In genomic region chr1:80381302-80381701, GRCm38 (mm10) we compare ENCODE assay signal across 21 mouse cellular contexts. TPM values are rescaled to one million over a fixed set of nuclear protein-coding genes. Genes with fewer than 3 reads are reported as not detected.
A peak's percentile ranks its signal among the peaks of the same experiment; 100 is the strongest.
DNase-seq lines count a peak whose midpoint lies in the region; ATAC-seq lines count a peak whose summit lies in the region.
"Had no signal": no experiment of that assay in that cellular context is flagged by ENCODE, and none has a peak within 500 bp of the region (broad histone marks: within the 10 kb centered on the region; RNA-seq: fewer than 3 reads in every experiment).

No protein-coding gene starts in this region.

- H3K27me3 ChIP-seq in forebrain, embryonic 14.5 days (replicated peaks; ENCODE audit: control insufficient read depth, insufficient read depth, low read length), result no peaks in the 10 kb centered on the region
- H3K27me3 ChIP-seq in forebrain, embryonic 12.5 days, result no peaks in the 10 kb centered on the region
- no peaks in the 10 kb centered on the region for H3K27me3 ChIP-seq in hindbrain, embryonic 11.5 days (ENCODE audit: control insufficient read depth, insufficient read depth, low read length)
- H3K27me3 ChIP-seq: embryonic facial prominence, embryonic 15.5 days; limb, embryonic 13.5 days had no signal

- no peaks in the 10 kb centered on the region for H3K36me3 ChIP-seq in forebrain, embryonic 14.5 days (ENCODE audit: control insufficient read depth, insufficient read depth, low read length)
- H3K36me3 ChIP-seq in forebrain, embryonic 12.5 days (replicated peaks), result no peaks in the 10 kb centered on the region
- H3K36me3 ChIP-seq in hindbrain, embryonic 11.5 days (ENCODE audit: control insufficient read depth, insufficient read depth, low read length), result no peaks in the 10 kb centered on the region
- H3K36me3 ChIP-seq: embryonic facial prominence, embryonic 15.5 days; forebrain, embryonic 10.5 days; G1E; heart, embryonic 10.5 days; limb, embryonic 13.5 days had no signal

- H3K4me1 ChIP-seq in forebrain, embryonic 14.5 days (ENCODE audit: control insufficient read depth, insufficient read depth, low read length), result no peaks in the 10 kb centered on the region
- H3K4me1 ChIP-seq in forebrain, embryonic 12.5 days, result no peaks in the 10 kb centered on the region
- no peaks in the 10 kb centered on the region for H3K4me1 ChIP-seq in hindbrain, embryonic 11.5 days (replicated peaks; ENCODE audit: control insufficient read depth, insufficient read depth, low read length)
- H3K4me1 ChIP-seq: embryonic facial prominence, embryonic 15.5 days had no signal

- peak; percentile 16 for DNase-seq in forebrain, embryonic 14.5 days (ENCODE audit: low spot score)
- no peak for DNase-seq in hindbrain, embryonic 11.5 days (ENCODE audit: low spot score)
- DNase-seq in testis, postnatal 10 days (ENCODE audit: low spot score), result no peak
- DNase-seq in retina, embryonic 14.5 days (ENCODE audit: low spot score), result no peak
- DNase-seq: adrenal gland, postnatal 14 days; cerebellum, adult 18-20 months; gastrocnemius, postnatal 14 days; kidney, adult 9 months; kidney, postnatal 36 days; lung, postnatal 14 days; retina, postnatal 1 day had no signal

- no peak for ATAC-seq in forebrain, embryonic 14.5 days
- ATAC-seq in forebrain, embryonic 12.5 days (ENCODE audit: low FRiP score), result no peak
- peak; percentile 90 for ATAC-seq in CD4-positive, CD25-positive, alpha-beta regulatory T cell, adult 4 months
- peak; percentile 90 for ATAC-seq in activated CD4-positive, CD25-positive, alpha-beta regulatory T cell, adult 4 months
- ATAC-seq in megakaryocyte progenitor cell, adult 5-6 weeks (replicated peaks; ENCODE audit: poor library complexity), result peak; percentile 66
- no peak for ATAC-seq in hindbrain, embryonic 11.5 days (ENCODE audit: low FRiP score)

- no peak overlapping the region for H3K9ac ChIP-seq in forebrain, embryonic 14.5 days (ENCODE audit: low read length)
- no peak overlapping the region for H3K9ac ChIP-seq in forebrain, embryonic 12.5 days
- H3K9ac ChIP-seq in hindbrain, embryonic 11.5 days (ENCODE audit: low read depth, low read length), result no peak overlapping the region
- H3K9ac ChIP-seq: embryonic facial prominence, embryonic 15.5 days; limb, embryonic 13.5 days; liver, embryonic 14.5 days had no signal

- H3K27ac ChIP-seq in forebrain, embryonic 14.5 days (ENCODE audit: low read depth, low read length), result no peak overlapping the region
- H3K27ac ChIP-seq in forebrain, embryonic 12.5 days, result no peak overlapping the region
- H3K27ac ChIP-seq in hindbrain, embryonic 11.5 days (ENCODE audit: low read depth, low read length), result no peak overlapping the region
- H3K27ac ChIP-seq: embryonic facial prominence, embryonic 15.5 days; forebrain, embryonic 10.5 days; heart, embryonic 10.5 days; limb, embryonic 13.5 days; liver, embryonic 14.5 days had no signal

- H3K4me2 ChIP-seq in forebrain, embryonic 14.5 days (ENCODE audit: low read length), result no peak overlapping the region
- H3K4me2 ChIP-seq in forebrain, embryonic 12.5 days, result no peak overlapping the region
- no peak overlapping the region for H3K4me2 ChIP-seq in hindbrain, embryonic 11.5 days (replicated peaks; ENCODE audit: low read depth, low read length)
- H3K4me2 ChIP-seq: embryonic facial prominence, embryonic 15.5 days; limb, embryonic 13.5 days had no signal

- H3K9me3 ChIP-seq in forebrain, embryonic 14.5 days (replicated peaks; ENCODE audit: control insufficient read depth, low read length), result no peaks in the 10 kb centered on the region
- H3K9me3 ChIP-seq in forebrain, embryonic 12.5 days, result no peaks in the 10 kb centered on the region
- no peaks in the 10 kb centered on the region for H3K9me3 ChIP-seq in hindbrain, embryonic 11.5 days (ENCODE audit: control insufficient read depth, low read length)
- H3K9me3 ChIP-seq: embryonic facial prominence, embryonic 15.5 days; G1E; heart, embryonic 10.5 days had no signal

- WGBS in forebrain, embryonic 14.5 days, result 15% methylated on average over 4 of the region's 4 CpGs
- 24% methylated on average over 4 of the region's 4 CpGs for WGBS in forebrain, embryonic 12.5 days
- 31% methylated on average over 4 of the region's 4 CpGs for WGBS in hindbrain, embryonic 11.5 days

- no peak overlapping the region for H3K4me3 ChIP-seq in forebrain, embryonic 14.5 days (ENCODE audit: low read depth, low read length)
- H3K4me3 ChIP-seq in forebrain, embryonic 12.5 days (replicated peaks), result no peak overlapping the region
- no peak overlapping the region for H3K4me3 ChIP-seq in hindbrain, embryonic 11.5 days (ENCODE audit: low read depth, low read length)
- H3K4me3 ChIP-seq: embryonic facial prominence, embryonic 15.5 days; forebrain, embryonic 10.5 days; heart, embryonic 10.5 days; limb, embryonic 13.5 days had no signal

RNA-seq across cellular contexts. Expression of gene Cul3, which starts 41.0 kb away (rescaled TPM):
- polyA plus RNA-seq in forebrain, embryonic 14.5 days (2014; fragmentation: Nextera tagmentation; extraction: Ambion mirVana), result 48.9 and 63.1 TPM in 2 replicates
- 28.9 and 34.1 TPM in 2 replicates for polyA plus RNA-seq in forebrain, embryonic 12.5 days (2016; fragmentation: Nextera tagmentation; extraction: Ambion mirVana)
- 10 to 100 TPM; 25.0 to 48.2 TPM for polyA plus RNA-seq in CD4-positive, CD25-positive, alpha-beta regulatory T cell, adult 4 months (2017; shearing (Covaris generic))
- polyA plus RNA-seq in activated CD4-positive, CD25-positive, alpha-beta regulatory T cell, adult 4 months (2017; shearing (Covaris generic)), result 10 to 100 TPM; 33.8 to 49.2 TPM
- total RNA-seq in megakaryocyte progenitor cell, adult 5-6 weeks (2015), result 142 and 174 TPM in 2 replicates
- 274 and 330 TPM in 2 replicates for total RNA-seq in megakaryocyte progenitor cell, adult 5-6 weeks (2017)
- 51.1 and 64.0 TPM in 2 replicates for polyA plus RNA-seq in hindbrain, embryonic 11.5 days (2014; fragmentation: Nextera tagmentation; extraction: Ambion mirVana)

Comparison
In these comparisons a context has a peak if more than half of its experiments do, and no peak if none do; other contexts are left out.
1. ATAC-seq: peak in CD4-positive, CD25-positive, alpha-beta regulatory T cell, adult 4 months (single experiment), activated CD4-positive, CD25-positive, alpha-beta regulatory T cell, adult 4 months (single experiment) and megakaryocyte progenitor cell, adult 5-6 weeks (single experiment); none in forebrain, embryonic 14.5 days (single experiment), forebrain, embryonic 12.5 days (single experiment) and hindbrain, embryonic 11.5 days (single experiment).